Mouse (Mus musculus): Measurements from ENCODE around the gene Nrcam. TPM values are rescaled to one million over a fixed set of nuclear protein-coding genes. Genes with fewer than 3 reads are reported as not detected.

Nrcam gene
- polyA plus RNA-seq, 1 experiment: 0.06 TPM

DNA sequence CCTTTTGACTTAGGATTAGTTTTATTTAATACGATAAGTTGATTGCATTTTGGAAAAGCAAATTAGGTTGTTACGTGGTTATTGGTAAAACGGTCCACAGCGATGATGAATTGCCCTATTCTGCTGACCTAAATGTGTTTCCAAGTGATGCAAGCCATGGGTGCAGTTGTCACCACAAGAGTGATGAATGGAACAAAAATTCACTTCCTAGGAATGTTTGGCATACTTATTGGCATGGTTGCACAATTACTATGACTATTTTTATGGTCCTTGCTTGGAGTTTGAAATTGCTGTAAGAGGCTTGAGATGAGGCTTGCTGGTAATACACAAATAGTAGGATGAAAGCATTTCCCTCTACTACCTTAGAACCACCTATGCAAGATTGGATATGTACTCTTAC lies 125.1 kb downstream of the Nrcam start:
- TF ChIP-seq CTCF (IDR thresholded peaks at IDR 0.05; ENCODE audit: extremely low read depth, insufficient read depth, insufficient read length, insufficient replicate concordance) (no peak), POLR2A (IDR thresholded peaks at IDR 0.05; ENCODE audit: low read depth, low read length) (no peak)
- DNase-seq (ENCODE audit: low read depth in 1 of 2, low spot score in 2 of 2): no peak

DNA sequence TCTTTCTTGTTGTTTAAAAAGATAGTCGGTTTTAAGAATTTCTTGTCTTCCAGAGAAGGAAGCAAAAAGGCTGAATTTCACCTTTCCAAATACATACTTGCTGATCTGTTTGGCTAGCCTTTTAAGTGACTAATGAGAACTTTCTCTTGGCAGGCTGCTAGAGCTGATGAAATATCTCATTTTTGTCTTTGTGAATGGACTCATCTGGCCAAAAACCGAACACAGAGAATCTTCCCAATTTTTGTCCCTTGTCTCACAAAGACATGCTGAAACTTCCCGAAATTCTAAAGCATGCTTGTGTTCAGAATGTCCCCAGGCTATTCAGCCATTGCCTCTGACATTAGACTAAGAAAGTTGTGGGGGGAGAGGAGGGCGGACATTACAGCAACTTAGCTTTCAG lies 129.3 kb downstream of the Nrcam start:
- no peak overlapping the region for H3K27ac ChIP-seq (ENCODE audit: insufficient read depth, low read length)
- H3K36me3 ChIP-seq (ENCODE audit: control insufficient read depth, insufficient read depth, low read length): no peaks in the 10 kb centered on the region
- no peak for TF ChIP-seq CTCF (IDR thresholded peaks at IDR 0.05; ENCODE audit: extremely low read depth, insufficient read depth, insufficient read length, insufficient replicate concordance)
- TF ChIP-seq POLR2A (IDR thresholded peaks at IDR 0.05; ENCODE audit: low read depth, low read length): no peak
- no peaks in the 10 kb centered on the region for H3K4me1 ChIP-seq (ENCODE audit: control insufficient read depth, insufficient read depth, insufficient read length)
- H3K4me3 ChIP-seq (ENCODE audit: extremely low read depth, insufficient read depth, insufficient read length): no peak overlapping the region
- WGBS: 86% methylated on average over 4 of the region's 4 CpGs
- no peaks in the 10 kb centered on the region for H3K27me3 ChIP-seq (ENCODE audit: control insufficient read depth, insufficient read depth, low read length)
- DNase-seq (ENCODE audit: low read depth in 1 of 2, low spot score in 2 of 2): no peak

More for the DNA sequence above, 125.1 kb downstream of the Nrcam start:
- H3K27ac ChIP-seq (ENCODE audit: insufficient read depth, low read length): no peak overlapping the region
- 86% methylated on average over 4 of the region's 4 CpGs for WGBS
- H3K27me3 ChIP-seq (ENCODE audit: control insufficient read depth, insufficient read depth, low read length): no peaks in the 10 kb centered on the region
- no peaks in the 10 kb centered on the region for H3K36me3 ChIP-seq (ENCODE audit: control insufficient read depth, insufficient read depth, low read length)
- H3K4me1 ChIP-seq (ENCODE audit: control insufficient read depth, insufficient read depth, insufficient read length): no peaks in the 10 kb centered on the region
- H3K4me3 ChIP-seq (ENCODE audit: extremely low read depth, insufficient read depth, insufficient read length): no peak overlapping the region

DNA sequence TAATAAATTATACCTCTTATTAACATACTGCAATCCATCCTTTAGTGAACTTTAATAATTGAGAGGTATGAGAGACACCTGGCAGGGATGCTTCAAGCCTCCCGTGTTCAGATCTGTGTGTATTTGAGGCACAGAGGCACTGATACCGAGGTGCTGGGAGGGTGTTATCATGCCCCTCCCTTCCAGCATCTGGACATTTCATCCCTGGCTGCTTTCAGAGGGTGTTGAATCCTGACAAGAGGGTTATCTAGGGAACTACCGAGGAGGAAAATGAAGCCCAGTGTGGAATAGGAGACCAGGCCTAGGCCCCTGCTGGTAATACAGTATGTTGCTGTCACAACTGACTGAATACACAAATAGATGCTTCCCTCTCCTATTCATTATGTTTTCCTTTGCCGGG lies 133.8 kb downstream of the Nrcam start:
- TF ChIP-seq POLR2A (IDR thresholded peaks at IDR 0.05; ENCODE audit: low read depth, low read length): no peak
- TF ChIP-seq CTCF (IDR thresholded peaks at IDR 0.05; ENCODE audit: extremely low read depth, insufficient read depth, insufficient read length, insufficient replicate concordance): no peak
- DNase-seq (ENCODE audit: low read depth in 1 of 2, low spot score in 2 of 2): no peak
- H3K4me1 ChIP-seq (ENCODE audit: control insufficient read depth, insufficient read depth, insufficient read length): no peaks in the 10 kb centered on the region
- H3K27ac ChIP-seq (ENCODE audit: insufficient read depth, low read length): no peak overlapping the region
- no peaks in the 10 kb centered on the region for H3K36me3 ChIP-seq (ENCODE audit: control insufficient read depth, insufficient read depth, low read length)
- no peaks in the 10 kb centered on the region for H3K27me3 ChIP-seq (ENCODE audit: control insufficient read depth, insufficient read depth, low read length)
- WGBS: 77% methylated on average over 4 of the region's 4 CpGs
- no peak overlapping the region for H3K4me3 ChIP-seq (ENCODE audit: extremely low read depth, insufficient read depth, insufficient read length)

DNA sequence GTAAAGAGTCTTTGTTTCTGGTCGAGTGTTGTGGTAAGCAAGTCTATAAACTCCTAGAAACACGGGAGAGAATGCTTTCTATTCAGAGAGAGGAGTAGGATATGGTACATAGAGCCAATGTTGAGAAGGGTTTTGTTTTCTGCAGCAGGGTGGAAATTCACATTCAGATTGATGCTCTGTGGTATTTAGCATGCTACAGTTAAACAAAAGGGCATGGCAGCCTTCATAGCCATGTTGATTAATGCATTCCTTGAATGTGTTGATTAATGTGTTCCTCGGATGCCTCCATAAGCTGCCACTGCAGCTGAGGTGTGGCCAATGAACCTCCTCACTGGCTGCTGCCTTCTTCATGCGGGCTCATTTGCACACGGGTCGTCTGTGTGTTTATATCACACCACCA lies 134.3 kb downstream of the Nrcam start:
- Histone ChIP-seq H3K4me1 (ENCODE audit: control insufficient read depth, insufficient read depth, insufficient read length) (no peaks in the 10 kb centered on the region), H3K27ac (ENCODE audit: insufficient read depth, low read length) (no peak overlapping the region), H3K4me3 (ENCODE audit: extremely low read depth, insufficient read depth, insufficient read length) (no peak overlapping the region), H3K27me3 (ENCODE audit: control insufficient read depth, insufficient read depth, low read length) (no peaks in the 10 kb centered on the region), H3K36me3 (ENCODE audit: control insufficient read depth, insufficient read depth, low read length) (no peaks in the 10 kb centered on the region)
- no peak for DNase-seq (ENCODE audit: low read depth in 1 of 2, low spot score in 2 of 2)
- TF ChIP-seq POLR2A (IDR thresholded peaks at IDR 0.05; ENCODE audit: low read depth, low read length): no peak
- no peak for TF ChIP-seq CTCF (IDR thresholded peaks at IDR 0.05; ENCODE audit: extremely low read depth, insufficient read depth, insufficient read length, insufficient replicate concordance)
- 79% methylated on average over 6 of the region's 6 CpGs for WGBS

DNA sequence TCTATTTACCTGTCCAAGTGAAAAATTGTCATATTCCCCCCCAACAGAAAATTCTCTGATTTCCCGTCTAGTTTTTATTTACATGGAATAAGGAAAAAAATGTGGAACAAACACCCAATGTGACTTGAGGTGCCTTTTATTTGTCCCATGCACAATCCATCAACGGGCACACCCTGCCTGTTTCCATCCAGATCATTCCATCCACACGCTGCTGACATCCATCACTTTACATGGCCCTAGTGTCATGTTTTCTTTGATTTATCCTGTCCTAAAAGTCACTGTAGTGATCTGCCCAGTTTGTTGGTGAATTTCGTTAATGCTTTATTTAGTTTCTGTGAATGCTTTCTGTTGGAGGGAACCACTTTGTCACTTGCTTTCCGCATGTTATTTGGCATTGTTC lies 142.4 kb downstream of the Nrcam start:
- Histone ChIP-seq H3K4me3 (ENCODE audit: extremely low read depth, insufficient read depth, insufficient read length) (no peak overlapping the region), H3K27ac (ENCODE audit: insufficient read depth, low read length) (no peak overlapping the region), H3K4me1 (ENCODE audit: control insufficient read depth, insufficient read depth, insufficient read length) (no peaks in the 10 kb centered on the region), H3K27me3 (ENCODE audit: control insufficient read depth, insufficient read depth, low read length) (no peaks in the 10 kb centered on the region), H3K36me3 (ENCODE audit: control insufficient read depth, insufficient read depth, low read length) (no peaks in the 10 kb centered on the region)
- 86% methylated on average over 5 of the region's 5 CpGs for WGBS
- TF ChIP-seq POLR2A (IDR thresholded peaks at IDR 0.05; ENCODE audit: low read depth, low read length): no peak
- TF ChIP-seq CTCF (IDR thresholded peaks at IDR 0.05; ENCODE audit: extremely low read depth, insufficient read depth, insufficient read length, insufficient replicate concordance): no peak
- no peak for DNase-seq (ENCODE audit: low read depth in 1 of 2, low spot score in 2 of 2)

DNA sequence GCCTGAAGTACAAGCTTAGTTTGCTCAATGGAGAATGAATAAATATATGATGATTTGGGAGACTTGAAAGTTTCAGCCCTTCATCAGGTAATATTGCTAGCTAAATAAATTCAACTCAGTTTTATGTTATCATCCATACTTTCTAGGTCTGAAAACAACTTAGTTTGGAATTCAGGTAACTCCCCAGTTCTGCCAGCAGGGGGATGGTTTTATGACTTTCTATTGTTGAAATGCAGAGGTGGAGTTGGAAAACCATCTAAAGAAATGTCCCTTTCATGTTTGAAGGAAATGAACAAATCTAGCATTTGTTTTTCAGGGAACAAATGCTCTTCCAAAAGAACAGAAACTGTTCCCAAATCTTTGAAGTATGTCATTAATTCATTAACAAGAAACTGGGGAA lies 146.7 kb downstream of the Nrcam start:
- H3K36me3 ChIP-seq (ENCODE audit: control insufficient read depth, insufficient read depth, low read length): no peaks in the 10 kb centered on the region
- H3K4me3 ChIP-seq (ENCODE audit: extremely low read depth, insufficient read depth, insufficient read length): no peak overlapping the region
- H3K27me3 ChIP-seq (ENCODE audit: control insufficient read depth, insufficient read depth, low read length): no peaks in the 10 kb centered on the region
- DNase-seq (ENCODE audit: low read depth in 1 of 2, low spot score in 2 of 2): no peak
- no peak overlapping the region for H3K27ac ChIP-seq (ENCODE audit: insufficient read depth, low read length)
- TF ChIP-seq POLR2A (IDR thresholded peaks at IDR 0.05; ENCODE audit: low read depth, low read length): no peak
- no peak for TF ChIP-seq CTCF (IDR thresholded peaks at IDR 0.05; ENCODE audit: extremely low read depth, insufficient read depth, insufficient read length, insufficient replicate concordance)
- no peaks in the 10 kb centered on the region for H3K4me1 ChIP-seq (ENCODE audit: control insufficient read depth, insufficient read depth, insufficient read length)

DNA sequence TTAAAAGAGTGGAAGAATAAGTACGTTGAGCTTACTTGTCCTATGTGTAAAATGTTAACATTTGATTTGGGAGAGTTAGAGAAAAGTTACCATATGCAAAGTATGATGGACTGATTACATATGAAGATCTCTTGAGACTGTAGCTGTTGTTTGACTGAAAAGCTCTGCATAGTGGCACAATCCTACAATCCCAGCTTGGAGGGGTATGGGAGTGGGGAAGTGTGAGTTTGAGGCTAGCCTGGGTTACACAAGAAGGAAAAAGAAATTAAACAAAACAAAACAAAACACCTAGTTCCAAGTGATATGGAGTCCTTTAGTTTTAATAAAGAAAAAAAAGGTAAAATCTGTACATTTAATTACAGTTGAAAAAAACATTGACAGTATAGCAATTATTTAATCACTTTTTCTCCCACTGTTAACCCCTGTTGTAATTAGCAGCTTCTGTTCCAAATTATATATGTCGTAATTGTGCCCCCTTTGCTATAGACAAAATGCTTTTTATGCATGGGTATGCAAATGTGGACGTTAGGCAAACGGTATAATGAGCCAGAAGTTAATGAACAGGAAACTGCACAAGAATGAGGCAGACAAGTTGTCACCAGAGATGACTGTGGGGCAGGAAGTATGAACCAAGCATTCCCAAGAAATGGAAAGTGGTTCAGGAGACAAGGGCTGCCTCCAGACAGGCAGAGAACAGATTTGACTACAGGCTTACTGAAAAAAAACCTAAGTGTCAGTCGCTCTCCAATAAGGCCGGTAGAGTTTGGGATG lies 150.8 kb downstream of the Nrcam start:
- no peak for TF ChIP-seq CTCF (IDR thresholded peaks at IDR 0.05; ENCODE audit: extremely low read depth, insufficient read depth, insufficient read length, insufficient replicate concordance)
- no peak for TF ChIP-seq POLR2A (IDR thresholded peaks at IDR 0.05; ENCODE audit: low read depth, low read length)
- Histone ChIP-seq H3K4me1 (ENCODE audit: control insufficient read depth, insufficient read depth, insufficient read length) (no peaks in the 10 kb centered on the region), H3K27me3 (ENCODE audit: control insufficient read depth, insufficient read depth, low read length) (no peaks in the 10 kb centered on the region), H3K36me3 (ENCODE audit: control insufficient read depth, insufficient read depth, low read length) (no peaks in the 10 kb centered on the region), H3K4me3 (ENCODE audit: extremely low read depth, insufficient read depth, insufficient read length) (no peak overlapping the region), H3K27ac (ENCODE audit: insufficient read depth, low read length) (no peak overlapping the region)
- WGBS: 77% methylated on average over 6 of the region's 6 CpGs
- no peak for DNase-seq (ENCODE audit: low read depth in 1 of 2, low spot score in 2 of 2)

Measured in spleen, adult 2 months (tissue).